Mouse (Mus musculus) embryonic facial prominence, embryonic 10.5 days (tissue): ENCODE measurements around the gene Col25a1. TPM values are rescaled to one million over a fixed set of nuclear protein-coding genes. Genes with fewer than 3 reads are reported as not detected.

Experiments
- DNase-seq: peaks from one replicate; pipeline ENCODE4 v3.0.0-alpha.2; 2017; ENCODE audit warnings: low spot score
- H3K27ac ChIP-seq: fragments of 300-500 bp; sonication (generic); replicated peaks from 2 replicates; pipeline ENCODE4 v1.5.1; 2016; ENCODE audit warnings: mild to moderate bottlenecking
- H3K27me3 ChIP-seq: fragments of 300-500 bp; sonication (generic); replicated peaks from 2 replicates; pipeline ENCODE4 v1.6.1; 2016; ENCODE audit warnings: low read depth, mild to moderate bottlenecking; ENCODE audit not compliant: poor library complexity, severe bottlenecking
- H3K36me3 ChIP-seq: fragments of 300-500 bp; sonication (generic); replicated peaks from 2 replicates; pipeline ENCODE4 v1.6.1; 2016; ENCODE audit warnings: mild to moderate bottlenecking, moderate library complexity
- H3K4me1 ChIP-seq: fragments of 300-500 bp; sonication (generic); 2 replicates; pipeline ENCODE4 v1.6.1; 2016
- H3K4me3 ChIP-seq: fragments of 300-500 bp; sonication (generic); 2 replicates; pipeline ENCODE4 v1.5.1; 2016; ENCODE audit warnings: mild to moderate bottlenecking, moderate library complexity
- H3K9me3 ChIP-seq: fragments of 300-500 bp; sonication (generic); 2 replicates; pipeline ENCODE4 v1.6.1; 2016; ENCODE audit warnings: mild to moderate bottlenecking
- WGBS: fragments of 180-500 bp; shearing (Covaris S2); methylation state at CpG from one replicate; pipeline ENCODE4 v1.1.7; 2016; 5-methylcytosine and 5-hydroxymethylcytosine counted together
- polyA plus RNA-seq: library from polyadenylated mRNA; unstranded; fragments of >200 nt; fragmentation: Nextera tagmentation; extraction: Ambion mirVana; gene quantifications from 2 replicates; pipeline ENCODE4 v1.2.1, GENCODE M21; 2016

Gene Col25a1
- polyA plus RNA-seq, 1 experiment from 2014 or later: 9.1 TPM

GRCm38 (mm10) chr3:130220811-130221210 is 89.5 kb downstream of the Col25a1 start:
- 92% methylated on average over 3 of the region's 3 CpGs for WGBS

GRCm38 (mm10) chr3:130228186-130228585 is 96.9 kb downstream of the Col25a1 start:
- Histone ChIP-seq H3K36me3 (no peaks in the 10 kb centered on the region), H3K4me1 (peaks cover 13% of the 10 kb centered on the region), H3K4me3 (no peak overlapping the region), H3K9me3 (no peaks in the 10 kb centered on the region; the same call in 1 of the 2 replicates), H3K27me3 (no peaks in the 10 kb centered on the region), H3K27ac (no peak overlapping the region)
- 92% methylated on average over 9 of the region's 9 CpGs for WGBS
- no peak for DNase-seq

More at GRCm38 (mm10) chr3:130220811-130221210, 89.5 kb downstream of the Col25a1 start:
- no peaks in the 10 kb centered on the region for H3K27me3 ChIP-seq
- no peaks in the 10 kb centered on the region; the same call in 1 of the 2 replicates for H3K9me3 ChIP-seq
- H3K4me1 ChIP-seq: peaks cover 6% of the 10 kb centered on the region
- H3K4me3 ChIP-seq: no peak overlapping the region
- DNase-seq: no peak
- no peaks in the 10 kb centered on the region for H3K36me3 ChIP-seq
- no peak overlapping the region for H3K27ac ChIP-seq

- no peak for DNase-seq
- WGBS: 91% methylated on average over 7 of the region's 7 CpGs
Observed at GRCm38 (mm10) chr3:130232944-130233343, 101.6 kb downstream of the Col25a1 start.

GRCm38 (mm10) chr3:130235233-130235632 is 103.9 kb downstream of the Col25a1 start:
- Histone ChIP-seq H3K36me3 (no peaks in the 10 kb centered on the region), H3K4me3 (no peak overlapping the region), H3K27me3 (no peaks in the 10 kb centered on the region), H3K4me1 (peaks cover 25% of the 10 kb centered on the region), H3K9me3 (no peaks in the 10 kb centered on the region), H3K27ac (no peak overlapping the region)
- WGBS: 94% methylated on average over 1 of the region's 1 CpGs
- DNase-seq: no peak

More at GRCm38 (mm10) chr3:130232944-130233343, 101.6 kb downstream of the Col25a1 start:
- Histone ChIP-seq H3K4me1 (peaks cover 23% of the 10 kb centered on the region), H3K9me3 (no peaks in the 10 kb centered on the region), H3K36me3 (no peaks in the 10 kb centered on the region), H3K4me3 (no peak overlapping the region), H3K27me3 (no peaks in the 10 kb centered on the region), H3K27ac (no peak overlapping the region)

GRCm38 (mm10) chr3:130236129-130236528 is 104.8 kb downstream of the Col25a1 start:
- DNase-seq: no peak
- no peak overlapping the region for H3K4me3 ChIP-seq
- peaks cover 26% of the 10 kb centered on the region for H3K4me1 ChIP-seq
- H3K27me3 ChIP-seq: no peaks in the 10 kb centered on the region
- H3K27ac ChIP-seq: no peak overlapping the region
- 62% methylated on average over 7 of the region's 7 CpGs for WGBS
- no peaks in the 10 kb centered on the region for H3K9me3 ChIP-seq
- no peaks in the 10 kb centered on the region for H3K36me3 ChIP-seq

GRCm38 (mm10) chr3:130237852-130238251 is 106.6 kb downstream of the Col25a1 start:
- Histone ChIP-seq H3K36me3 (no peaks in the 10 kb centered on the region), H3K4me3 (no peak overlapping the region), H3K27me3 (no peaks in the 10 kb centered on the region), H3K27ac (no peak overlapping the region), H3K4me1 (peaks cover 20% of the 10 kb centered on the region), H3K9me3 (no peaks in the 10 kb centered on the region)
- WGBS: 75% methylated on average over 1 of the region's 1 CpGs
- DNase-seq: no peak

GRCm38 (mm10) chr3:130241924-130242323 is 110.6 kb downstream of the Col25a1 start:
- Histone ChIP-seq H3K4me1 (peaks cover 14% of the 10 kb centered on the region), H3K36me3 (no peaks in the 10 kb centered on the region), H3K9me3 (no peaks in the 10 kb centered on the region), H3K27me3 (no peaks in the 10 kb centered on the region), H3K4me3 (no peak overlapping the region), H3K27ac (no peak overlapping the region)
- no peak for DNase-seq
- 88% methylated on average over 4 of the region's 4 CpGs for WGBS

GRCm38 (mm10) chr3:130242647-130243296 is 111.5 kb downstream of the Col25a1 start:
- no peaks in the 10 kb centered on the region for H3K9me3 ChIP-seq
- 66% methylated on average over 8 of the region's 8 CpGs for WGBS
- peaks cover 14% of the 10 kb centered on the region for H3K4me1 ChIP-seq
- no peak for DNase-seq
- no peaks in the 10 kb centered on the region for H3K27me3 ChIP-seq
- no peak overlapping the region for H3K27ac ChIP-seq
- no peaks in the 10 kb centered on the region for H3K36me3 ChIP-seq
- no peak overlapping the region for H3K4me3 ChIP-seq

GRCm38 (mm10) chr3:130252355-130252754 is 121.1 kb downstream of the Col25a1 start:
- no peak for DNase-seq
- no peaks in the 10 kb centered on the region for H3K27me3 ChIP-seq
- 86% methylated on average over 7 of the region's 7 CpGs for WGBS

GRCm38 (mm10) chr3:130256059-130256458 is 124.8 kb downstream of the Col25a1 start:
- no peak overlapping the region for H3K4me3 ChIP-seq
- WGBS: 93% methylated on average over 3 of the region's 3 CpGs
- no peaks in the 10 kb centered on the region for H3K27me3 ChIP-seq

More at GRCm38 (mm10) chr3:130252355-130252754, 121.1 kb downstream of the Col25a1 start:
- Histone ChIP-seq H3K27ac (no peak overlapping the region), H3K9me3 (peaks cover 3% of the 10 kb centered on the region; the same call in 1 of the 2 replicates), H3K4me1 (no peaks in the 10 kb centered on the region), H3K36me3 (no peaks in the 10 kb centered on the region), H3K4me3 (no peak overlapping the region)

GRCm38 (mm10) chr3:130256610-130257009 is 125.3 kb downstream of the Col25a1 start:
- WGBS: 87% methylated on average over 7 of the region's 7 CpGs
- DNase-seq: no peak
- Histone ChIP-seq H3K36me3 (no peaks in the 10 kb centered on the region), H3K27me3 (no peaks in the 10 kb centered on the region), H3K4me1 (no peaks in the 10 kb centered on the region), H3K4me3 (no peak overlapping the region), H3K27ac (no peak overlapping the region), H3K9me3 (peaks cover 4% of the 10 kb centered on the region; the same call in 1 of the 2 replicates)

More at GRCm38 (mm10) chr3:130256059-130256458, 124.8 kb downstream of the Col25a1 start:
- H3K4me1 ChIP-seq: no peaks in the 10 kb centered on the region
- H3K27ac ChIP-seq: no peak overlapping the region
- DNase-seq: no peak
- no peaks in the 10 kb centered on the region for H3K36me3 ChIP-seq
- H3K9me3 ChIP-seq: peaks cover 4% of the 10 kb centered on the region; the same call in 1 of the 2 replicates

GRCm38 (mm10) chr3:130259670-130260069 is 128.4 kb downstream of the Col25a1 start:
- peaks cover 4% of the 10 kb centered on the region; the same call in 1 of the 2 replicates for H3K9me3 ChIP-seq
- no peaks in the 10 kb centered on the region for H3K27me3 ChIP-seq
- H3K27ac ChIP-seq: no peak overlapping the region
- H3K36me3 ChIP-seq: no peaks in the 10 kb centered on the region
- no peak overlapping the region for H3K4me3 ChIP-seq
- no peaks in the 10 kb centered on the region for H3K4me1 ChIP-seq
- 86% methylated on average over 2 of the region's 2 CpGs for WGBS
- no peak for DNase-seq

- 83% methylated on average over 2 of the region's 2 CpGs for WGBS
- DNase-seq: no peak
- H3K4me3 ChIP-seq: no peak overlapping the region
- H3K27ac ChIP-seq: no peak overlapping the region
- H3K27me3 ChIP-seq: no peaks in the 10 kb centered on the region
- H3K36me3 ChIP-seq: no peaks in the 10 kb centered on the region
- peaks cover 4% of the 10 kb centered on the region; the same call in 1 of the 2 replicates for H3K9me3 ChIP-seq
- no peaks in the 10 kb centered on the region for H3K4me1 ChIP-seq
Observed at GRCm38 (mm10) chr3:130260316-130260715, 129.0 kb downstream of the Col25a1 start.
